Mouse (Mus musculus) liver (tissue): ENCODE measurements around the gene Tdrd5.
"Not testable (repeated sequence)": the region's sequence is repeated elsewhere in the genome, so short reads cannot be mapped to it uniquely, and the experiment has no call there.

Experiments
- DNase-seq: peaks from one replicate; pipeline ENCODE4 v3.0.0-alpha.2; 2020; ENCODE audit warnings: mixed read lengths

Tdrd5 gene

DNA sequence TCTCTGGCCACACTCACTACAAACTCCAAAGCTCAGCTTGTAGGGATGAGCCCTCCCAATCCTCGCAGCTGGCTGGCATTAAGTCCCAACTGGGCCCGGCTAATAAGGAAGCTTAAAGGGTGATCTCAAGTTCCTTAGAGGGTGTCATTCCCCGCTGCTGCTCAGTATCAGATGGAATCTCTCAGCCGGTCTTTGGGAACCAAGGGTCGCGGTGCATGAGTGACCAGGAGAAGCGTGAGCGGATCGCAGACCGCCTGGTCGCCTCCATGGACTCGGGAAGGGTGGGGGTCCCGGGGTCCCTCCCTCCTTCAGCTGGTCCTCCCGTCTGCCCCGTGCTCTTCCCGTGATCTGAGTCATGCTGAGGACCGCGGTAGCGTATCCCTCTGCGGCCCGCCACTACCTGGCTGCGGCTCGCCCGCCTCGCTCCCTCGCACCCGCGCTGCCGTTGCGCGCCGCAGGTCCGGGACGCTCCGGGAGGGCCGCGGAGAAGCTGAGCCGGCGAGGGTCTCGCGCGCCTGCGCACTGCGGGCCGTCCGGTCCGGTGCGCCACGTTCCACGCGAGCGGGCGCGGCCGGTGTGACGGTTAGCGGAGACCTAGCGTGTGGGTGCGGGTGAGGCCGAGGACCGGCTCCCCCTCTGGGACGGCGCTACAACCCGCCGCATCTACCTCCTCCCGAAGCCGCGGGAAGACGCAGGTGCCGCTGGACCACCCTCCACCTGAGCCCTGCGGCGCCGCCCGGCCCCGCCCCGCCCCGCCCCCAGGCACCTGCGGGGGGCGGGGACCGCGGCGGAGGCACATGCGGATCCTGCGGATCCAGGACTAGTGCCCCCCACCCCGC lies at the start of gene Tdrd5:
Gene Tdrd5, minus strand, starts transcription at position 754 of the 839 bp plus-strand sequence.
- peak; percentile 14 for DNase-seq

DNA sequence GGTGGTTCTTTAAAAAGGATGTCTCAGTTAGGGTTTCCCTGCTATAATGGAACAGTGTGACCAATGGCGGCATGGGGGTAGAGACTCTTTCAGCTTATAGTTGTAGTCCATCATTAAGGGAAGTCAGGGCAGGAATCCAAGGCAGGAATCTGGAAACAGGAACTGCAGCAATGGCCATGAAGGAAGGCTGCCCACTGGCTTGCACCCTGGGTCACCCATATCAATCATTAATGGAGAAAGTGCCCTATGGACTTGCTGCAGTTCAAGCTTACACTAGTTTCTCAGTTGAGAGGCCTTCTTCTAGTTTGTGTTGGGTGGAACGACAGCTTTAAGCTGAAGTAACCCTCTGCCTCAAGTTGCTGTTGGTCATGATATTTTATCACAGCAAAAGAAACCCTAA lies 49.0 kb upstream of the Tdrd5 start:
- DNase-seq = no peak

DNA sequence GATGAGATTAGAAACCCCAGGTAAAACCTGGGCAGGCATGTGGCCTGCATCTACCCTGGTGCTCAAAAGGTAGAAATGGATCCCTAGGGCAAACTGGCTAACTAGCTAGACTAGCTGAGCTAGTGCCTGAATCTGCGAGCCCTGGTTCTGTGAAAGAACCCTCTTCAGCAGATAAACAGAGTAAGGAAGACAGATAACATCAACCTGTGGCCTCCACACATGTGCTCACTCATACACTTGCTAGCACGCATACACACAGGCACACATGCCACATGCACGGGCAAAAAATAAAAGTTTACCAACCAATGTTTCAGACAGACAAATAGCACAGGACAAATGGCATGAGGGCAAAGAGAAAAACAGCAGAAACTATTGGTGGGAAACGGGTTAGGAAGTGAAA lies 47.0 kb upstream of the Tdrd5 start:
- DNase-seq = no peak

DNA sequence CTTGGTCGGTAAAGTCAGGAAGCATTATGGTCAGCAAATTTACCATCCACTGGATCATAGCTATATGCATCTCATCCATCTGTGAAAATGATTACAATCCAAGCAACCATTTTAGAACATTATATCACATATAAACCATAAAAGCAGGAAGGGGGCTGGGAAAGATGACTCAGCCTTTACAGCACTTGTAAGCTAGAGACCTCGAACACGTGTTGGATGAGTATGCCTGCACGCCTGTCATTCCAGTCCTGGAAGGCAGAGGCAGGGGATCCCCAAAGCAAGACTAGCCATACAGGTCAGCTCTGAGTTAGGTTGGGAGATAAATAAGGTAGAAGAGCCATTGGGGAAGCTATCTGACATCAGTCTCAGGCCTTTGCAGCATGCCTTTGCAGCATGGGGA lies 45.6 kb upstream of the Tdrd5 start:
- no peak for DNase-seq

DNA sequence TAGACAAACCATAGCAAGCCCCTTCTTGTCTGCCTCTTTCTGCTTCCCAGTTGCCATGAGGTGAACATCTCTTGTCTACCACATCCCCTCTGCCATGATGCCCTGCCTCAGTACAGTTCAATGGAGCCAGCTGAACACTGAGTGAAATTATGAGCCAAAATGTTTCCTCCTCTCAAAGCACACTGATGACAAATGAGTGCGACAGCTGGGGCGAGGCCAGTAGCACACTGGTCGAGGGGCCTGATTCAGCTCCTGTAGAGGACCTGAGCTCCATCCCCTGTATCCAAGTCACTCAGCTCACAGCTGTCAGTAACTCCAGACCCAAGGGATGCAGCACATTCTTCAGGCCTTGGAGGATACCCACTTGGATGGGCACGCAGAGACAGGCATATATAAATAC lies 42.2 kb upstream of the Tdrd5 start:
- DNase-seq = no peak

DNA sequence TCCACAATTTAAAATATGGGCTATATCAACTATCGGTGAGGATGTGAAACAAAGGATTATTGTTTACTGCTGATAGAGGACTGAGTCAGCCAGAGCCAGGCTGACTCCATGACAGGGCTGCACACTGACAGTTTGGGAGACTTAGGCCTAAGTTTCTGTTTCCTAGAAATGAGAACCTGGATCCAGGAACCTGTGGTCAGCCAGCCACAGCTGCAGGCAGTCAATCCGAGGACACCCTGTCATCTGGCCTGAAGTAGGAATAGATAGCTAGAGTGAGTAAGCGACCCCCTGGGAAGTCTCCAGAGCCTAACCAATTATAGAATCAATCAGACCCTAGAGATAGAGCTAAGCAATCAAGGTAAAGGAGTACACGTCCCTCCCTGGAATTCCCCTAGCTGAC lies 41.0 kb upstream of the Tdrd5 start:
- no peak for DNase-seq

DNA sequence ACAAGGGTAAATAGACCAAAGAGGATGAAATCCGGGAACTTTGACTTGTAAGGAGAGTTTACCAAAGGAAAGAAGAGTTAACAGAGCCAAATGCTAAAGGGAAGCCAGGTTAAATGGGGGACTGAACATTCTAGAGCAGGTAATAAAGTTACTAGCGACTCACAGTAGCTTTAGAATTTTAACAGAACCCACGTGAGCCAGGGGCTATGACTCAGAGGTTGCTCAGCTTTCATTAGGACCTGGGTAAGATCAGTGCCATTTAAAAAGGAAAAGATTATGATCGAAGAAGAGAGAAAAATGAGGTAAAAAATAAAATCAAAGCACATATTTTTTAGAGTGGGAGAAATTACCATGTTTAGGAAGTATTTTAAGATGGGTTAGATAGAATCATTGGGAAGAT lies 37.4 kb upstream of the Tdrd5 start:
- no peak for DNase-seq

DNA sequence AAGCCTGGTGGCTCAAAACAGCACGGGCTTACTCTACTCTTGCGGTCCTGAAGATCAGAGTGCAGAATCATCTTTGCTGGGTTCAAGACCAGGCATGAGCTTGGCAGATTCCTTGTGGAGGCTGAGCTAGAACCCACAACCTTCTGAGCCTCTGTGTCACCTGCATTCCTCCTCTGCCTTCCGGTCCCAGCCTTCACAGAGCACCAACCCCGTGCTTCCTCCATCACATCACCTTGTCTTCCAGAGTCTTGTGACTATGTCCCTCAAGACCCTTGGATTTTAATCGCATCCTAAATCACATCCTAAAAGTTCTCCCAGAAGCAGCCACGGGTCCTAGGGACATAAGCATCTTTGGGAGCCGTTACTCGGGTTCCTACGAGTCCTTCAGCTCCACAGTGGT lies 19.7 kb upstream of the Tdrd5 start:
- DNase-seq = no peak

DNA sequence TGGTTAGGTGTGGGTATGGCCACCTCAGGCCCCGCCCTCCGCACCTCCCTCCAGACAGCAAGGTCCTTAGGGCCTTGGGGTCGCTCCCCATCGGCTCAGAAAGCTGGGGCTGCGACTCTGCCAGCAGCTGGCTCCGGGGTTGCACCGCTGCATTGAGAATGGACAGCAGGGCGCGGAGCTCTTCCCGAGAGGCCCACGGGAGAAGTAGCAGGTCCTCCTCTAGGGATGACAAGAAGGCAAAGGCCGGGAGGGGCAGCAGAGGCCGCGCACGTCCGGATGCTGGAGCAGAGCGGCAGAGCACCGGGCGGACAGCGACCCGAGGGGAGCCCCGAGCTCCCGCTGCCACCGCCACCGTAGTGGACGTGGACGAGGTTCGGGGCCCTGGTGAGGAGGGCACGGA lies 7.2 kb upstream of the Tdrd5 start, which contains the start of gene Nphs2:
Gene Nphs2, plus strand, starts transcription at position 98 of the 400 bp plus-strand sequence.
- peak; percentile 6 for DNase-seq

DNA sequence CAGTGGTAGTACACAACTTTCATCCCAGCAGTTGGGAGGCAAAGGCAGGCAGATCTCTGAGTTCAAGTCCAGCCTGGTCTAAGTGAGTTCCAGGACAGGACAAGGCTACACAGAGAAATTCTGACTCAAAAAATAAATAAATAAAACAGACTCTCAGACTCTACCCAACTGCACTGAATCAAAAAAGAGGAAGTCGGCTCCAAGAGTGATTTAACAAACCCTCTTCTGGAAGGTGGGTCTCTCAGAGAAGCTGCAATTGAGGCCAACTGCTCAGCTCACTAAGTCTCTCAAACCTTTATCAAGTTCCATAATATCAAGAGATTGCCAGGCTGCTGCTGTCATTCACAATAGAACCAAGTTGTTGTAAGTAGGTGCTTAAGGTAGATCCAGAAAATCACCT lies 5.1 kb upstream of the Tdrd5 start:
- DNase-seq = no peak

DNA sequence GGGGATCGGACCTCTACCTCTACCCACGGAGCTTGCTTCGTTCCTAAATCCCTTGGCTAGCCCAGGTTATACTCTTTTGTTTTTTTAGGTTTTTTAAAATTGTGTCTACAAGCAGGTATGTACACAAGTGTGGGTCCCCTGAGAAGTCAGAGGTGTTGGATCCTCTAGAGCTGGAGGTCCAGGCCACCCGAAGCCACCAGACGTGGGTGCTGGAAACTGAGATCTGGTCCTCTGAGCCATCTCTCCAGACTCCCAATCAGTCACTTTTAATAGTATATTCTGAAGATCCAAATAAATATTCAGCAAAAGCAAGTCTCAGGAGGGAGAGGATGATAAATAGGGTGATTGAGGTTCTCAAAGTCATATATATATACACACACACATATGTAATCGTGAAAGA lies 13.4 kb downstream of the Tdrd5 start:
- no peak for DNase-seq

DNA sequence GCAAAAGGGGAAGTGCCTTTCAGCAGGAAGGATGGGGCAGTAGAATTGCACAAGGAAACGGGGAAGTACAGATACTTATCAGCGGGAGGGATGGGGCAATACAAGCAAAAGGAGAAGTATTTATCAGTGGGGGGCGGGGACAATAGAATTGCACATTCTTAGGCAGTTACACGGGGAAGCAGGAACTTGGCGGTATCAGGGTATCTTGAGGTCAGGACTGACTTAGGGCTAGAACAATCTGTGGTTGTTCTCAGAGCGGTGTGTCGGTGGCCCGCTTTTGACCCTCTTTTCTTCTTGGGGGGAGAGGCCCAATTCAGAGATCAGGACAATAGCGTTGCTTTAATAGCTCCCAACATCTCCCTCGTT lies 14.3 kb downstream of the Tdrd5 start:
- DNase-seq = not testable (repeated sequence)

DNA sequence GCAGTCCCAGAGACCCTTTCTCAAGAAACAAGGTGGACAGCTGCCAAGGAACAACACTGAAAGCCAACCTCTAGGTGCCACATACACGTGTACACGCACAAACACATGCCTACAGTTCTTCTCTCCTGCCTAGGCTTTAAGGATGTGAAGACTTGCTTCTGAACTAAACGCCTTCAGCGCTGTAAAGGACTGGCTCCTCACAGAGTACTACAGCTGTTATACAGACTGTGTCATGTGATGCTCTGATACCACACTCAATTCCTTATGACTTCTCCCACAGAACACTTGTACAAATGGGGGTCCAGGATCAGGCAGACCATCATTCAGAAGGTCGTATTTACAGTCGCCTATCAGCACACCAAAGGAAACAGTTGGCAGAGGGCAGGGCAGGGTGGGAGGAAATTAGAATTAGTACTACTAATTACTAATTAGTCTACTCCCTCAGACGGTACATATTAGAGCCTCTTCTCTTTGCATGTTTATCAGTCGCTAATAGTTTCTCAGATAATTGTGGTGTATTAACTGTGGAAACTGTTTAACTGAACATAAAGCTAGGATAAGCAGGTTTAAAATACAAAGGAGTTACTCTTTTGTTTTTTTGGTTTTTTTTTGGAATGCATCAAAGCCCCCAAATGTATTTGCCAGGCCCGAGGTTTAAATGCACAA lies 14.8 kb downstream of the Tdrd5 start:
- DNase-seq = no peak

DNA sequence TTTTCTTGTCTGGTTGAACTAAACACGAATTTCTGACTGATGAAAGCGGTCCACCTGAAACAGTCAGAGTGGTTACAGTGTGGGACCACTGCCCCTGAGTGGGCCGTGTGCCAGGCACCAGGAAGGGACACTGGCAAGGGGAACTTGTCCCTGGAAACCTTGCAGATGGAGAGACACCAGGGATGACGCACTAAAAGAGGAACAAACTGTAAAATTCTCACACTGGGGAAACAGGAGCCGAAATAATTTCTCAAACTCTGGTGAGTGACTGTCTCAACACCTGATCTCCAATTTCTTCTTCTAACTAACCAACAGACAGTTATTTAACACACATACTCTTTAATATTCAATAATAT lies 17.9 kb downstream of the Tdrd5 start:
- no peak for DNase-seq

DNA sequence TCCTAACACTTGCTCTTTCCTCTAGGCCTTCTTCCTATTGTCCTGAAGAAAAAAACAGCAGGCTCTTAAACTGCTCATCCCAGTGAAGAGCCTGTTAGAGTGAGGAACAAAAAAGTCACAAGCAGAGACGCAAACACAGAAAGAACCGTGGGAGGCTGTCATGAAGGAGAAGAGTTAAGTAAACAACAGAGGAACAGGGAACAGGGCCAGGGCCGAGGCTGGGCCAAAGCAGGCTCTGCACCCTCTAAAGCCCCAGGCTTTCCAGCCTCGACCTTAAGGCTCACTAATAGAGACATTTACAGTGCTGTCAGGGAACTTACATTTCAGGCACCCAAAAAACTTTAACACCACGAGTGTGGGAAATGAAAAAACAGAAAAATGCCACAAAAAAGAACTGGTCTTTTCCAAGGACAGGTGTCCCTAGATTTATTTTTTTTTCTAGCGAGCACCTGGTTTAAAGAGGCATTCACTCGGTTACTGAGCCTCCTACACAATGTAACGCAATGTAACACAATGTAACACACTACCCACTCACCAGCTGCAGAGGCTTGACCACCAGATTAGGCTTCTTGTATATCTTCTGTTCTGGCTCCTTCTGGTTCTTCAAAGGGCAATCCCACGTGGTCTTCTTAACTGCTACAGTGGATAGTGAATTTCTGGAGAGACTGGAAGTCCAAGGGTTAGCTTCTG lies 18.5 kb downstream of the Tdrd5 start:
- no peak for DNase-seq

DNA sequence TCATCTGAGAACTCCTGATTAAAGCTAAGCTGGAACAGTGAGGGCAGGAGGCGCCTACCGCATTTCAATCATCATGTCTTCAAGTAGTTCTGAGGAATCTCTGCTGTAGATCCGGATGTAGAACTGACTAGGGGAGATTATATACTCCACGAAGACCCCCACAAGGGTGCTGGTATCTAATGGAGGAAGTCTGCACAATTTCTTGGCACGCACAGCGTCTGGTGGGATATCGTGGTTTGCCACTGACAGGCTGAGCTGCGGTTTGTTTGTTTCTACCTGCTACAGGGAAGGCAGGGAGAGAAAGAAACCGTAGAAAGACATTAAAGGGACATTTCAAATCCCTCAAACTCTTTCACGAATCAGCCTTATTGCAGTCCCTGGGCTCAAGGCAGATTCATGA lies 19.3 kb downstream of the Tdrd5 start:
- DNase-seq = no peak

DNA sequence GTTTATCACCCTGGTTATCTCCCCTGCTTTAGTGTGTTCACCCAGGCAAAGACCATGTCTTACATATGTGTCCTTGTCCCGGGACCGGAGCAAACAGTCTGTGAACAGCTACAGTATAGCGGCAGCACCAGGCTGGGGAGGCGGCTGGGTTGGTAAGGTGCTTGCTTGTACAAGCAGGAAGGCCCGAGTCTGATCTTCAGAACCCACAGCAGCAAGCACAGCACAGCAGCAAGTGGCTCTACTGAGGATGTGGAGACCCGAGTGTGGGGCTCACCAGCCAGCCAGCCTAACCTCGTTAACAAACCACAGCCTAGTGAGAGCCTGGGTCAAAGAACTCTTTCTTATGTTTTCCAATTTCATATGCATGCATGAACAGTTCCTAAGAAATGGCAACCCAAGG lies 23.3 kb downstream of the Tdrd5 start:
- no peak for DNase-seq

DNA sequence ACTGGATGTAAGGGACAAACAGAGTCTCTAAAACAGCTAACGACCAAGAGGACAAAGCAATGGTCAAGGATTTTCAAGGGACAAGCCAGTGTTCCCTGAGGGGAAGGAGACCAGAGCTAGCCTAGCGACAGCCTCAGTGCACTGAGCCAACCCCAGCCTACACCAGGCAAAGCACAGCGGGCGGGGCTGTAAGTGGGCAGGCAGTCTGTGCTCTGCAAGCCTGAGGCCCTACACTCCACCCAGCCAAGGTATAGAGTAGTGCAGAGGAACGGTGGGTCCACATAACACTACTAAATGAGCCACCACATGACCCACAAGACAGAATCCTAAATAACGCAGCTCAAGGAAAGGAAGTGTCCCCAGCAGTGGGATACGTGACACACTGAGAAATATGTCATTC lies 29.8 kb downstream of the Tdrd5 start:
- no peak for DNase-seq

DNA sequence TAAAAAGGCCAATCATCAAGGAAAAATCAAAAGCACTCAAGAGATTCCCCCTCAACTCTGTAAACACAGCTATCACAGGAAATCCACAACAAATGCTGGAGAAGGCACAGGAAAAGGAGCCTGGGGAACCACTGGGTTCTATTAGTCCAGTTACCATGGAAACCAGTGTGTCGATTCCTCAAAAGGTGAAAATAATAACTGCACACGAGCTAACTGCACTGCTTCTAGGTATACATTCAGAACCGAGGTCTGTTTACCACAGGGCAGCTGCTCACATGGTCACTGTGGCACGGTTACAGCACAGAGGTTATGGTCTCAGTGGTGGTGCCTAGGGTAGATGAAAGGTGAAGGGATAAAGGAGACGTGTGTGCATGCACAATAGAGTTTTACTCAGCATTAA lies 31.8 kb downstream of the Tdrd5 start:
- DNase-seq = no peak

DNA sequence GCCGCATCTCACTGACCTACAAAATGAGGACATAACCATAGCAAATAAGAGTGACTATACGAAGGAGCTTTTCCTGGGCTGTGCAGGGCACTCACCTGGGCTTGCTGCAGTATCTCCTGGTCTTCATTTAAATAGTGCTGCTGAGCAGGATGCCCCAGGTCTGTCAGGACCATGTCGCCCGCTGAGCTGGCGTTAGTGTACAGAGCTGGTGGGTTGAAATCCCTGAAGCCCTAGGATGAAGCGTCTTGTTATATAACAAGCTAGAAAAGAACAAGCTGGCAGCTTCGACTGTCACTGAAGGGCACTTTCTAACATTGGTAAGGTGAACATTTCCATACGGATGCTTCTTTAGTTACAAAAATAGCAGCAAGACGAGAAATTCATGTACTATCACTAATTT lies 33.0 kb downstream of the Tdrd5 start:
- DNase-seq = no peak

DNA sequence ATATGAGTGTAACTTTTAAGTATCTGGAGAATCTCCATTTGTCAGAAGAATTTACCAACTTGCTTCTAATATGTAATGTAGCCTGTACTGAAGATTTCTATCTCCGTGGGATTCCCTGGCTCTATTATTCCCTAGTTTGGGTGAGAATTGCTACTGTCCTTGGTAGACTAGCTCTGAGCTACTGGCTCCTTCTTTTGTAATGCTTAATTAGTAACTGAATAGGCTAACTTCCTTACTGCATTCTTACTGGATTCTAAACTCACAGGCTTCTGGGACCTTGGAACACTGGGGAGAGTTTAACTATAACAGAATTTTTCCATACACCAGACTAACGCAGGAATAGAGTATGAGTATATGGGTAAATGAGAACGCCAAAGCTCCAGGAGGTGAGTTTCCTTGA lies 34.9 kb downstream of the Tdrd5 start:
- not testable (repeated sequence) for DNase-seq

DNA sequence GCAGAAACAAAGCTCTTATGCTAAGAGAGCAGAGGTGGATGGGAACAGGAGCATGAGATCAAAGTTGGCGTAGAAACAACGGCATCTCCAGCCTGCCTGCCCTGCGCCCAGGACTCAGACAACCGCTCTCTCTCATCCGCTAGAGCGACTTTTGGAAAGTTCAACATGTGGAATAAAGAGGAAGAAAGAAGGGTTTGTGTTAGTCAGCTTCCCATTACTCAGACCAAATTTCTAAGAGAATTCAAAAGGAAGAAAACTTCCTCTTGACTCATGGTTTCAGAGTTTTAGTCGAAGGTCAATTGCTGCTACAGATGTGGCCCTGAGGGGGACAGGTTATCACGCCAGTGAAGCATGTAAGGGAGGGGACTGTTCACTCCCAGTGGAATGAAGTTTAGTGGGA lies 39.5 kb downstream of the Tdrd5 start:
- DNase-seq = no peak

DNA sequence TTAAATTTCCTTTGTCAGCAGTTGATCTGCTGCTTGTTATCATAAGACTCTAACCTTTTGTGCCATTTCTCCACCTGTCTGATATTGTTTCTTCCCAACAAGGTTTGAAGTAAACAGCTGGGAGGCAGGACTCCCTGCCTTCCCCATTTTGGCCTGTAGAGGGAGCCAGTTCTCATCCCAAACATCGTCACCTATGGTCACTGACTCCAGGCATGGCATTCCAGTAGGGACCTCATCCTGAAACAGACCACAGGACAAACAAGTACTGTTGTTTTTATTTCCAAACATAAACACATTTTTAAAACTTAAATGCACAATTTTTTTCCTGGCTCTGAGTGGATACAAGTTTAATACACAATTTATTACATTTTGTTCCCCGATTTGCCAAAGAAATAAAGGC lies 40.1 kb downstream of the Tdrd5 start:
- peak; percentile 52 for DNase-seq

DNA sequence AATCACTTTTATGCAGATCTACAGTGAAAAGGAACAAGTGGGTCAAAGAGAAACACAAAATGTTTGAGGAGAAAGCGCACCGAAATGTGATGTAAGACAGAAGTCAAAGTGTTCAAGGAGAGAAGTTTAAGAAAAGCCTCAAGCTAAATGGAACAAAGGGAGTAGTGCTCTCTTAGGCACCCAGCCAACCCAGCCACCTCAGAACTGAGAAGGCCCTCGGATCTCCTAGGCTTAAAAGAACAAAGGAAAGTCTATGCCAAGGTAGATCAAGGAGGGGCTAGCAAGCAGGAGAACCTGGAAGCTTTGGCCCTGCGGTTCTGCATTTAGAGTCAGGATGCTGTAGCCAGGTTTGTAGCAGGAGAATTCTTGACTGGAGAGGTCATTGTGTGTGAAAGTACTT lies 48.6 kb downstream of the Tdrd5 start:
- no peak for DNase-seq
